Mouse (Mus musculus) hindbrain, postnatal 0 days (tissue): ENCODE data around the gene Serpind1. TPM values are rescaled to one million over a fixed set of nuclear protein-coding genes. Genes with fewer than 3 reads are reported as not detected.

Experiments
- ATAC-seq: fragments of 200-750 bp; cut with Nextera tagmentation; 2 replicates; pipeline ENCODE4 v1.8.0; 2017; ENCODE audit warnings: mild to moderate bottlenecking, moderate TSS enrichment, moderate library complexity
- DNase-seq: peaks from one replicate; pipeline ENCODE4 v3.0.0-alpha.2; 2015; ENCODE audit warnings: low spot score
- H3K27ac ChIP-seq: fragments of 300-500 bp; sonication (generic); 2 replicates; pipeline ENCODE4 v1.5.1; 2014; ENCODE audit warnings: mild to moderate bottlenecking
- H3K27me3 ChIP-seq: fragments of 300-500 bp; sonication (generic); 2 replicates; pipeline ENCODE4 v1.6.1; 2014; ENCODE audit warnings: low read length, mixed read lengths; ENCODE audit not compliant: insufficient read depth
- H3K36me3 ChIP-seq: fragments of 300-500 bp; sonication (generic); 2 replicates; pipeline ENCODE4 v1.6.1; 2014; ENCODE audit warnings: low read length, mixed read lengths; ENCODE audit not compliant: insufficient read depth
- H3K4me1 ChIP-seq: fragments of 300-500 bp; sonication (generic); 2 replicates; pipeline ENCODE4 v1.6.1; 2014; ENCODE audit warnings: antibody characterized with exemption, low read length, mixed read lengths; ENCODE audit not compliant: insufficient read depth
- H3K4me2 ChIP-seq: fragments of 300-500 bp; sonication (generic); 2 replicates; pipeline ENCODE4 v1.6.1; 2014; ENCODE audit warnings: low read depth, mild to moderate bottlenecking, low read length, moderate library complexity, mixed read lengths
- H3K4me3 ChIP-seq: fragments of 300-500 bp; sonication (generic); 2 replicates; pipeline ENCODE4 v1.5.1; 2014; ENCODE audit warnings: low read length
- H3K9ac ChIP-seq: fragments of 300-500 bp; sonication (generic); replicated peaks from 2 replicates; pipeline ENCODE4 v1.6.1; 2014; ENCODE audit warnings: mild to moderate bottlenecking, low read length, moderate library complexity, mixed read lengths
- H3K9me3 ChIP-seq: fragments of 300-500 bp; sonication (generic); 2 replicates; pipeline ENCODE4 v1.6.1; 2016; ENCODE audit warnings: low read length, mixed read lengths
- CTCF ChIP-seq: IDR thresholded peaks from 2 replicates; pipeline ENCODE4 v1.5.1; 2016; ENCODE audit warnings: antibody characterized with exemption, control low read depth, low read depth
- WGBS: fragments of 180-500 bp; shearing (Covaris S2); extraction: QIAGEN DNeasy Blood & Tissue Kit; methylation state at CpG from one replicate; pipeline ENCODE4 v1.1.7; 2014; 5-methylcytosine and 5-hydroxymethylcytosine counted together
- polyA plus RNA-seq: library from polyadenylated mRNA; unstranded; fragments of >200 nt; fragmentation: Nextera tagmentation; extraction: Ambion mirVana; gene quantifications from 2 replicates; pipeline ENCODE4 v1.2.1, GENCODE M21; 2015
- total RNA-seq: library from RNA; depleted of rRNA; stranded (reverse); fragments of >200 nt; gene quantifications from 2 replicates; pipeline ENCODE4 v1.2.3, GENCODE M21; 2014

The Serpind1 gene
- total and polyA plus RNA-seq, 2 experiments from 2014 or later: 3.5 to 10.3 TPM

DNA sequence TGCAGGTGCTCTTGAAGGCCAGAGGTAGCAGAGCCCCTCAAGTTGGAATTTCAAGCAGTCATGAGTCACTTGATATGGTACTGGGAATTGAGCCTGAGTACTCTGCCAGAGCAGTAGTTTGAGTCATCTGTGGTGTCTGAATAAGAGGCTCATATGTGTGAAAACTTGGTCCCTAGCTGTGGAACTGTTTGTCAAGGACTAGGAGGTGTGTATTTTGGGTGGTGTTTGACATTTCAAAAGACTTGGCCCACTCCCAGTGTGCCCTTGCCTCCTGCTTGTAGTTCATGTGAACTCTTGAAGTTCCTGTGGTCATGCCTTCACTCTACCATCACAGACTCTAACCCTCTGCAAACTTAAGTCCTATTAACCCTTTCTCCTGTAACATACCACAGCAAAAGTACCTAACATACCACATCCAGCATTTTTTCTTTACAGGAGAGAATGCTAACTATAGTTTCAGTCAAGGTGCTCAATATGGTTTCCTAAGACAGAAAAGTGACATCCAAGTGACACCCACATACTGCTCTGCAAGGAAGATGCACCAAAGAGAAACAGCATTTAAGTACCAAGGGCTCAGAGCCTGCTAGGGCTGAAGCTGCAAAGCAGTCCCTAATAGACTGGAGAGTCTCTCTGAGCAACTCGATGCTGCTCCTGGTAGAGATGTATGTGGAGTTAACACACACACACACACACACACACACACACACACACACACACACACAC, 1.2 kb upstream of the Serpind1 start:
- H3K4me1 ChIP-seq: no peaks in the 10 kb centered on the region
- no peak overlapping the region for H3K27ac ChIP-seq
- H3K9me3 ChIP-seq: no peaks in the 10 kb centered on the region
- H3K9ac ChIP-seq: no peak overlapping the region
- ATAC-seq (no peak), DNase-seq (no peak)
- H3K4me2 ChIP-seq: no peak overlapping the region
- no peak overlapping the region for H3K4me3 ChIP-seq
- peaks cover 11% of the 10 kb centered on the region for H3K36me3 ChIP-seq
- WGBS: 100% methylated on average over 1 of the region's 1 CpGs
- H3K27me3 ChIP-seq: no peaks in the 10 kb centered on the region
- no peak for TF ChIP-seq CTCF

DNA sequence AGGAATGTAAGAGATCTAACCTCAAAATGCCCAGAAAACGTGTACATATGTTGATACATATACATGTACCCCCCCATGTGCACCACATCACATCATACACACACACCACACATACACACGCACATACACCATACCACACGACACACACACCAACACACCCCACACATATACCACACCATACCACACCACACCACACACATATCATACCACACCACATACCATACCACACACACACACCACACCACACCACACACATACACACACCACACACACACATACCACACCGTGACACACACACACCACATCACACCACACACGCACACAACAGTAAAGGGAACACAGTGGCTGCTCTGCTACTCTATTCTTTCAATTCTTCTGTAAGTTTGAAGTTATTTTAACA, 684 bp downstream of the Serpind1 start:
- Histone ChIP-seq H3K4me2 (no peak overlapping the region), H3K27ac (no peak overlapping the region), H3K4me1 (no peaks in the 10 kb centered on the region), H3K27me3 (no peaks in the 10 kb centered on the region), H3K36me3 (peaks cover 4% of the 10 kb centered on the region; the same call in 1 of the 2 replicates), H3K4me3 (no peak overlapping the region), H3K9me3 (no peaks in the 10 kb centered on the region), H3K9ac (no peak overlapping the region)
- no peak for TF ChIP-seq CTCF
- ATAC-seq (no peak), DNase-seq (no peak)
- 89% methylated on average over 5 of the region's 5 CpGs for WGBS

DNA sequence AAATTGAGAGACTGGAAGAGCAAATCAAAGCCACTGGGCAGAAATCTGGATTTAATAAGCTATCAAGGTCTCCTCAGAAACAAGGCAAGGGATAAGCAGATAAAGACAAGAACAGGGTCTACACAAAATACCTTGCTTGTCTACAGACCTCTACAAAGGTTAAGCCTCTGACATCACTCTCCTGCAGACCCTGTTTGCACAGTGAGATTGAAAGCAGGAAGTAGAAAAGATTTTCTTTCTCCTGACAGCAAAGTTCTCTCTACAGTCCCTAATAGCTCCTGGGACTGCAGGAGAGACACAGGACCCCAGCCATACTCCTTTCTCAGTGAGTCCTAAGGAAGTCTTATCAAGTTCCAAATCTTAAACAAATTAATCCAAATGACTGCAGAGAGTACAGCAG, 3.4 kb downstream of the Serpind1 start:
- Histone ChIP-seq H3K4me2 (no peak overlapping the region), H3K9ac (no peak overlapping the region), H3K27ac (no peak overlapping the region), H3K36me3 (peaks cover 10% of the 10 kb centered on the region), H3K4me1 (no peaks in the 10 kb centered on the region), H3K27me3 (no peaks in the 10 kb centered on the region), H3K4me3 (no peak overlapping the region), H3K9me3 (no peaks in the 10 kb centered on the region)
- DNase-seq (no peak), ATAC-seq (no peak)
- TF ChIP-seq CTCF: no peak

DNA sequence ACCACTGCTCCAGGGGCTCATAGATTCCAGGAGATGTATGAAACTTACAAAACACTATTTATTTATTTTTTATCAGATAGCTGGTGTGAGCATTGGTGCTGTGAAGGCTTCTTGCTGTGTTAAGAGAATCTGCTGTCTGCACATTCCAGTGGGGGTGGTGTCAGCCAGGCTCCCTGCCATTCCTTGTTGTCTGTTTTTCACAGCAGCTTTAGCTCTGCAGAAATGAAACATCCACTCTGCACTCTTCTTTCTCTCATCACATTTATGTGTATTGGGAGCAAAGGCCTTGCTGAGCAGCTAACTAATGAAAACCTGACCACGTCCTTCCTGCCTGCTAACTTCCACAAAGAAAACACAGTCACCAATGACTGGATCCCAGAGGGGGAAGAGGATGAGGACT, 4.9 kb downstream of the Serpind1 start:
- Histone ChIP-seq H3K27me3 (no peaks in the 10 kb centered on the region), H3K9ac (no peak overlapping the region), H3K4me3 (no peak overlapping the region), H3K4me2 (no peak overlapping the region), H3K9me3 (no peaks in the 10 kb centered on the region), H3K27ac (no peak overlapping the region), H3K4me1 (no peaks in the 10 kb centered on the region), H3K36me3 (peaks cover 15% of the 10 kb centered on the region)
- ATAC-seq (no peak), DNase-seq (no peak)
- TF ChIP-seq CTCF: no peak
- WGBS: 80% methylated on average over 1 of the region's 1 CpGs

DNA sequence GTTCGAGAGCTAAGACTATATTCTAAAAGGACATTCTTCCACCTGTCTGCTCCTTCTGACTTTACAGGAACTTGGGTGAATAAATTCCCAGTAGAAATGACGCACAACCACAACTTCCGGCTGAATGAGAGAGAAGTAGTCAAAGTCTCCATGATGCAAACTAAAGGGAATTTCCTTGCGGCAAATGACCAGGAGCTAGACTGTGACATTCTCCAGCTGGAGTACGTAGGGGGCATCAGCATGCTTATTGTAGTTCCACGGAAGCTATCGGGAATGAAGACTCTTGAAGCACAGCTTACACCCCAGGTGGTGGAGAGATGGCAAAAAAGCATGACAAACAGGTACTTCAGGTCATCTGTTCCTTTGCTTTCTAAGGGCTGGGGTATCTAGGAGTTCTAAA, 8.5 kb downstream of the Serpind1 start:
- ATAC-seq (no peak), DNase-seq (no peak)
- Histone ChIP-seq H3K9me3 (no peaks in the 10 kb centered on the region), H3K36me3 (peaks cover 18% of the 10 kb centered on the region), H3K27me3 (no peaks in the 10 kb centered on the region), H3K4me2 (no peak overlapping the region), H3K27ac (no peak overlapping the region), H3K4me3 (no peak overlapping the region), H3K4me1 (no peaks in the 10 kb centered on the region), H3K9ac (no peak overlapping the region)
- no peak for TF ChIP-seq CTCF
- 85% methylated on average over 7 of the region's 7 CpGs for WGBS

DNA sequence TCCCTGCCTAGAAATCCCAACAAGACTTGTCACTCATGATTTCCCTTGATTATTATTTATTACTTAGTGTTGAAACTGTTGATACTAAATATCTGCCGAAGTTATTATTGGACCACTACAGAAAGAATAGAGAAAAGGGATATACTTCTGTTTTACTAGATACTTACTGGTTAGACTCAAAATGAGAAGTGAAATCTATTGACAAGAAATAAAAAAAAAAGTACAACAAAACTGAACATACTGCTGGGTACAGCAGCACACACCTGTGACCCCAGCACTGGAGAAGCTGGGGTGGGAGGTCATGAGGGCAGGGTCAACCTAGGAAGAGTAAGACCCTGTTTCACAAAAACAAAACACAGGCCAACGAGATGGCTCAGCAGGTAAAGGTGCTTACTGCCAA, 9.5 kb downstream of the Serpind1 start:
- TF ChIP-seq CTCF: no peak
- Histone ChIP-seq H3K27me3 (no peaks in the 10 kb centered on the region), H3K4me1 (no peaks in the 10 kb centered on the region), H3K36me3 (peaks cover 21% of the 10 kb centered on the region), H3K9ac (no peak overlapping the region), H3K4me3 (no peak overlapping the region), H3K4me2 (no peak overlapping the region), H3K27ac (no peak overlapping the region), H3K9me3 (no peaks in the 10 kb centered on the region)
- ATAC-seq: no peak
- 81% methylated on average over 2 of the region's 2 CpGs for WGBS
- DNase-seq: no peak

DNA sequence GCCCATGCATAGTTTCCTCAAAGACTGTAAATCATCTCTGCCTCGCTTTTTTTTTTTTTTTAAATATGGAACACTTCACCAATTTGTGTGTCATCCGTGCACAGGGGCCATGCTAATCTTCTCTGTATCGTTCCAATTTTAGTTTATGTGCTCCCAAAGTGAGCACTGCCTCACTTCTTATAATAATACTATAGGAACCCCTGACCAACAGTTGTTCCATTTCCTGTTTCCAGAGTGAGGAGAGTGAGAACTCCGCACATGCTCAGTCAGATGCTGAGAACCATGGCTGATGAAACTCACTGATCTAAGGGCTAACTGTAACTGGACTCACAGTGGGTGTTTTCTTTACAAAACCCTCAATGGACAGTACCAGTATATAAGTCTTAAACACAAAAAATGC, 10.7 kb downstream of the Serpind1 start:
- no peak overlapping the region for H3K4me3 ChIP-seq
- WGBS: 90% methylated on average over 4 of the region's 4 CpGs
- H3K9me3 ChIP-seq: no peaks in the 10 kb centered on the region
- no peak overlapping the region for H3K4me2 ChIP-seq
- no peak for DNase-seq
- H3K27ac ChIP-seq: no peak overlapping the region
- TF ChIP-seq CTCF: no peak
- no peaks in the 10 kb centered on the region for H3K27me3 ChIP-seq
- H3K9ac ChIP-seq: no peak overlapping the region
- no peaks in the 10 kb centered on the region for H3K4me1 ChIP-seq
- H3K36me3 ChIP-seq: peaks cover 27% of the 10 kb centered on the region
- ATAC-seq: no peak
